Mouse (Mus musculus): ENCODE measurements at regions not wholly inside any gene's neighbourhood (a gene's known extent, or its start where the extent isn't known, plus 50 kb on each side); places are given as distances from the start of the nearest gene placed in this dataset.

DNA sequence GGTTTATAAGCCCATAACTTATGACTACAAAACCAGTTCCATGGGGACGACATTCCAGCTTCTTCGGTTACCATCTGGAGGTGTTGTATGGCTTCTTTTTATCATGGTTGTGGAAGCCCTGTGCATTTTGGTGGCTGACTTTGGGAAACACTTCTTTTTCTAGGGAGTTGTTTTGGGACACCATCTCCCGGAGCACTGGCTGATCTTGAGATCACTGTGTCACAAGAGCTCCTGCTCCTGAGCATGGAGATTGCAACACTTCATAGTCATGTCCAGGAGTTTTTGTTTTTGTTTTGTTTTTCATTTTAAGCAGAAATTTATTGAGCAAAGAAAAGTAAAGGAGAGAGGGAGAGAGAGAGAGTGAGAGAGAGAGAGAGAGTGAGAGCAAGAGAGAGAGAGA is 729.1 kb upstream of the Car8 start:
- DNase-seq (ENCODE audit: low spot score) = no peak

GRCm38 (mm10) chr4:8965563-8965962 is 726.7 kb upstream of the Car8 start:
- TF ChIP-seq GATA1 (IDR thresholded peaks at IDR 0.05; ENCODE audit: borderline replicate concordance, low read length) = no peak
- no peak for TF ChIP-seq POLR2AphosphoS5 (IDR thresholded peaks at IDR 0.05; ENCODE audit: insufficient replicate concordance, low read depth, low read length)
- TF ChIP-seq CTCF (IDR thresholded peaks at IDR 0.05; ENCODE audit: low read depth, low read length) = no peak
- TF ChIP-seq GATA2 (IDR thresholded peaks at IDR 0.05; ENCODE audit: borderline replicate concordance, low read depth, low read length) = no peak
- TF ChIP-seq TAL1 (conservative IDR thresholded peaks at IDR 0.05; ENCODE audit: low read depth, low read length) = no peak
- H3K4me3 ChIP-seq (ENCODE audit: low read depth, low read length) = no peak overlapping the region
- H3K9me3 ChIP-seq (replicated peaks) = no peaks in the 10 kb centered on the region
- no peak for DNase-seq (ENCODE audit: low spot score)
- H3K36me3 ChIP-seq (replicated peaks) = no peaks in the 10 kb centered on the region
- no peaks in the 10 kb centered on the region for H3K4me1 ChIP-seq (ENCODE audit: insufficient read depth, low read depth, low read length)
- H3K27me3 ChIP-seq (ENCODE audit: insufficient read depth, low read length) = no peaks in the 10 kb centered on the region
- ATAC-seq (ENCODE audit: extremely low read depth, insufficient number of reproducible peaks, low FRiP score, poor library complexity, severe bottlenecking) = no peak

More for the DNA sequence above, 729.1 kb upstream of the Car8 start:
- no peak overlapping the region for H3K4me3 ChIP-seq (ENCODE audit: low read depth, low read length)
- no peak for TF ChIP-seq CTCF (IDR thresholded peaks at IDR 0.05; ENCODE audit: low read depth, low read length)
- H3K36me3 ChIP-seq (replicated peaks) = no peaks in the 10 kb centered on the region
- no peaks in the 10 kb centered on the region for H3K9me3 ChIP-seq (replicated peaks)
- no peak for ATAC-seq (ENCODE audit: extremely low read depth, insufficient number of reproducible peaks, low FRiP score, poor library complexity, severe bottlenecking)
- no peaks in the 10 kb centered on the region for H3K27me3 ChIP-seq (ENCODE audit: insufficient read depth, low read length)
- H3K4me1 ChIP-seq (ENCODE audit: insufficient read depth, low read depth, low read length) = no peaks in the 10 kb centered on the region

- H3K4me3 ChIP-seq (ENCODE audit: low read depth, low read length) = no peak overlapping the region
- ATAC-seq (ENCODE audit: extremely low read depth, insufficient number of reproducible peaks, low FRiP score, poor library complexity, severe bottlenecking) = no peak
- TF ChIP-seq POLR2AphosphoS5 (IDR thresholded peaks at IDR 0.05; ENCODE audit: insufficient replicate concordance, low read depth, low read length) = no peak
- TF ChIP-seq GATA1 (IDR thresholded peaks at IDR 0.05; ENCODE audit: borderline replicate concordance, low read length) = no peak
- no peak for TF ChIP-seq TAL1 (conservative IDR thresholded peaks at IDR 0.05; ENCODE audit: low read depth, low read length)
- TF ChIP-seq GATA2 (IDR thresholded peaks at IDR 0.05; ENCODE audit: borderline replicate concordance, low read depth, low read length) = no peak
- TF ChIP-seq CTCF (IDR thresholded peaks at IDR 0.05; ENCODE audit: low read depth, low read length) = no peak
- no peaks in the 10 kb centered on the region; the same call in 1 of the 2 replicates for H3K27me3 ChIP-seq (ENCODE audit: insufficient read depth, low read length)
- no peaks in the 10 kb centered on the region for H3K4me1 ChIP-seq (ENCODE audit: insufficient read depth, low read depth, low read length)
- H3K9me3 ChIP-seq (replicated peaks) = no peaks in the 10 kb centered on the region
- DNase-seq (ENCODE audit: low spot score) = no peak
- no peaks in the 10 kb centered on the region for H3K36me3 ChIP-seq (replicated peaks)
These were observed 724.2 kb upstream of the Car8 start for GRCm38 (mm10) chr4:8962959-8963572.

DNA sequence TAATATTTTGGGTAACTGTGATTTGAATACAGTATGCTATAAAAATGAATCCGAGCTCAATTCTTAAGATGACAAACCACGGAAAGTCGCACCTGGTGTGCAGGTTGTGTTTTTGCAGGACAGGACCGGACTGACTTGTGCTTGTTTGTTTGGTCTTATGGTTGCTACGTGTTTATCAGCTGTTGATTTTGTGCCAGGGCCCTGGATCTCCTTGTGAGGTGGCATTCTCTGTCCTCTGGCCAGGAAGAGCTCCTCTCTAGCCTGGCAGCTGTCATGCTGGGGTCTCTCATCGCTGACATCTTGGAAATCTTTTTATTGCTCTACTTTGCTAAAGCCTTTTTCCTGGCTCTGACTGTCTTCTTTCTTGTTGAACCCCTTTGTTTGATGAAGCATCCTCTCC is 723.0 kb upstream of the Car8 start:
- no peak for TF ChIP-seq CTCF (IDR thresholded peaks at IDR 0.05; ENCODE audit: low read depth, low read length)
- no peak for TF ChIP-seq TAL1 (conservative IDR thresholded peaks at IDR 0.05; ENCODE audit: low read depth, low read length)
- TF ChIP-seq GATA1 (IDR thresholded peaks at IDR 0.05; ENCODE audit: borderline replicate concordance, low read length) = no peak
- TF ChIP-seq GATA2 (IDR thresholded peaks at IDR 0.05; ENCODE audit: borderline replicate concordance, low read depth, low read length) = no peak
- no peak for TF ChIP-seq POLR2AphosphoS5 (IDR thresholded peaks at IDR 0.05; ENCODE audit: insufficient replicate concordance, low read depth, low read length)

DNA sequence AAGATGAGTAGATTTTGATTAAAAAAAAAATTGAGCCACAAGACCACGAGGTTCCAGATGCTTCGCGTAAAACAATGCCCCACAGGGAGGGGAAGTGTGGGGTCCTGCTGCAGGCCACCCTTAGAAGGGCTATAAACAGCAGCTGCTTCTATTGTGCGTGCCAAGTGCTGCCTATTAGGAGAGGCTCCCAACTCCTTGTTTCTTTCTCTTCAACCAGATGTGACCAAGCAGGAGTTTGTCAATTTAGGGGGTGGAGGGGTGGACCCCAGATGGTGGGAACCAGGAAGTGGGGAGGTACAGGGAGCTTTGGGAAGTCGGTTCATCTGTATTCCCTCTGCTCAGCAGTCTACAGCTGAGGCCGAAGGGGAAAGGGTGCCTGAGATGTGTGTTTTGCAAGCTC is 718.9 kb upstream of the Car8 start:
- no peak for ATAC-seq (ENCODE audit: extremely low read depth, insufficient number of reproducible peaks, low FRiP score, poor library complexity, severe bottlenecking)

More for the DNA sequence above, 723.0 kb upstream of the Car8 start:
- no peak for ATAC-seq (ENCODE audit: extremely low read depth, insufficient number of reproducible peaks, low FRiP score, poor library complexity, severe bottlenecking)
- no peak for DNase-seq (ENCODE audit: low spot score)
- Histone ChIP-seq H3K4me1 (ENCODE audit: insufficient read depth, low read depth, low read length) (no peaks in the 10 kb centered on the region), H3K27me3 (ENCODE audit: insufficient read depth, low read length) (no peaks in the 10 kb centered on the region; the same call in 1 of the 2 replicates), H3K9me3 (replicated peaks) (no peaks in the 10 kb centered on the region), H3K36me3 (replicated peaks) (no peaks in the 10 kb centered on the region), H3K4me3 (ENCODE audit: low read depth, low read length) (no peak overlapping the region)

DNA sequence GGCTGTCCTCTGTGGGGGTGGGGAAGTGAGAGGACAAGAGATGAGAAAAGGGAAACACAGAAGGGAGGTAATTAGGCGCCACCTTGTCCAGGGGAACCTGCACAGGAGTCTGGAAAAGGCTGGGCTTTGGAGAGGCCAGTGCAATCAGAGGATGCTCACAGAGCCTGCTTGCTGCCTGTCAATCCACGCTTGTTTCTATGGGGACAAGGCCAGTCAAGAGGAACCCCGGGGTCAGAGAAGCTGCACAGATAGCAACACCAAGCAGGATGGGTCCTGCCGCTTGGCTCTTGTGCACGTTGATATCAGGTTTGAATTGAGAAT is 718.1 kb upstream of the Car8 start:
- H3K4me3 ChIP-seq (ENCODE audit: low read depth, low read length) = no peak overlapping the region
- no peaks in the 10 kb centered on the region for H3K4me1 ChIP-seq (ENCODE audit: insufficient read depth, low read depth, low read length)
- H3K27me3 ChIP-seq (ENCODE audit: insufficient read depth, low read length) = no peaks in the 10 kb centered on the region; the same call in 1 of the 2 replicates
- H3K9me3 ChIP-seq (replicated peaks) = no peaks in the 10 kb centered on the region
- TF ChIP-seq GATA1 (IDR thresholded peaks at IDR 0.05; ENCODE audit: borderline replicate concordance, low read length) (no peak), POLR2AphosphoS5 (IDR thresholded peaks at IDR 0.05; ENCODE audit: insufficient replicate concordance, low read depth, low read length) (no peak), GATA2 (IDR thresholded peaks at IDR 0.05; ENCODE audit: borderline replicate concordance, low read depth, low read length) (no peak), TAL1 (conservative IDR thresholded peaks at IDR 0.05; ENCODE audit: low read depth, low read length) (no peak), CTCF (IDR thresholded peaks at IDR 0.05; ENCODE audit: low read depth, low read length) (no peak)
- no peak for DNase-seq (ENCODE audit: low spot score)
- no peak for ATAC-seq (ENCODE audit: extremely low read depth, insufficient number of reproducible peaks, low FRiP score, poor library complexity, severe bottlenecking)
- no peaks in the 10 kb centered on the region for H3K36me3 ChIP-seq (replicated peaks)

More for the DNA sequence above, 718.9 kb upstream of the Car8 start:
- no peak for DNase-seq (ENCODE audit: low spot score)
- no peaks in the 10 kb centered on the region; the same call in 1 of the 2 replicates for H3K27me3 ChIP-seq (ENCODE audit: insufficient read depth, low read length)
- no peak overlapping the region for H3K4me3 ChIP-seq (ENCODE audit: low read depth, low read length)
- no peaks in the 10 kb centered on the region for H3K36me3 ChIP-seq (replicated peaks)
- H3K9me3 ChIP-seq (replicated peaks) = no peaks in the 10 kb centered on the region
- no peak for TF ChIP-seq GATA2 (IDR thresholded peaks at IDR 0.05; ENCODE audit: borderline replicate concordance, low read depth, low read length)
- TF ChIP-seq TAL1 (conservative IDR thresholded peaks at IDR 0.05; ENCODE audit: low read depth, low read length) = no peak
- H3K4me1 ChIP-seq (ENCODE audit: insufficient read depth, low read depth, low read length) = no peaks in the 10 kb centered on the region
